Mouse (Mus musculus): ENCODE measurements around the gene Cd248. TPM values are rescaled to one million over a fixed set of nuclear protein-coding genes. Genes with fewer than 3 reads are reported as not detected.

Cd248 gene
- 0.17 TPM for polyA plus RNA-seq (2014; fragmentation: Illumina TruSeq; extraction: RNeasy Lipid Tissue Mini Kit (QIAGEN cat#74804))

DNA sequence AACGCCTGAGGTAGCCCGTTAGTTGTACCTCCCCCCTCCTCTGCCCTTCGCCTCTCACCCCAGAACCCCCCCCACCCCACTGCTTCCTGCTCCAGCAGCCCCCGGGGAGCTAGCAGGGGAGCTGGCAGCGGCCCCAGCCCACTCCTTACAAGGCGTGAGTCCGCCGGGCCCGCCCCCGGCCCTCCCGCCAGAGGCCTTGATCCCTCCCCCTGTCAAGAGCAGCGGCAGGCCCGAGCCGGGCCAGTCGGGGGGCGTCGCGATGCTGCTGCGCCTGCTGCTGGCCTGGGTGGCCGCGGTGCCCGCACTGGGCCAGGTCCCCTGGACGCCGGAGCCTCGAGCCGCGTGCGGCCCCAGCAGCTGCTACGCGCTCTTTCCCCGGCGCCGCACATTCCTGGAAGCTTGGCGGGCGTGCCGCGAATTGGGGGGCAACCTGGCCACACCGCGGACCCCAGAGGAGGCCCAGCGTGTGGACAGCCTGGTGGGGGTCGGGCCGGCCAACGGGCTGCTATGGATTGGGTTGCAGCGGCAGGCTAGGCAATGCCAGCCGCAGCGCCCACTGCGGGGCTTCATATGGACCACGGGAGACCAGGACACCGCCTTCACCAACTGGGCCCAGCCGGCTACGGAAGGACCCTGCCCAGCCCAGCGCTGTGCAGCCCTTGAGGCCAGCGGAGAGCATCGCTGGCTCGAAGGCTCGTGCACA is at the start of gene Cd248:
Cd248 (plus strand) TSS at position 212 of the 703 bp plus-strand sequence.

DNA sequence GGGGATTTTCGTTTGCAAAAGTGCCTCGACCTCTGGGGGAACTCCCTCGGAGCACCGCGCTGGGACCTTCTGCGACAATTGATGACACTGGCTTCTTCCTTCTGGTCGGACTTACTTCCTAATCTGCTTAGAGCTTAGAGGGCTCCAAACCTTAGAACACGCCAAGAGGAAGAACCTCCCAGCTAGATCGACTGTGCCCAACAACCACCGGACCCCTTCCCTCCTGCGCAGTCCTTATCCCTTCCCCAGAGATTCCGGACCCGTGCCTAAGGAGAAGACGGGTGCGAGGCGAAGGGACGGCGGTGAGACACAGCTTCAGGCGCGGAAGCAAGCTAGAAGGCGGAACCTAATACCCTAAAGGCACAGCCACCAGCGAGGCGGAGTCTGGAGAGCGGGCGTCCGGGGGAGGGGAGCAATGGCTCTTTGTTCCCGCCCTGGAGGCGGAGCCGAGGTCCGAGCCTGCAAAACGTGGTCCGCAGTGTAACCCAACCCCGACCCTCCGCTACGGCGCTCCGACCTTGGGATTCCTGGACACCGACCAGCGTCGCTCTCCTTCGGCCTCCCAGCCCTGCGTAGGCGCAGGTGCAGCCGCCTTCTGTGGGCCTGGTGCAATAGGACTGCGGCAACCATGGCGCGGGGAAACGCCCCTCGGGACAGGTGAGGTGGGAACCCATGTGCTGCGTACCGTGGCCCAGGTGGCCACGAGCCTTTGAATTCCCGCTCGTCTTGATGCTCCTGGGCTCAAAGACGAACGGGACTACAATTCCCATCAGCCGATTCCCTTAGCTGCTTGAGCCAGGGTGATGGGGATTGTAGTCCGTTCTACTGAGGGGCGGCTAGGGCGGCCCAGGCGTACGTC is 44.0 kb upstream of the Cd248 start, which contains the start of gene Slc29a2:
Slc29a2 (plus strand) TSS at position 240 of the 859 bp plus-strand sequence.

DNA sequence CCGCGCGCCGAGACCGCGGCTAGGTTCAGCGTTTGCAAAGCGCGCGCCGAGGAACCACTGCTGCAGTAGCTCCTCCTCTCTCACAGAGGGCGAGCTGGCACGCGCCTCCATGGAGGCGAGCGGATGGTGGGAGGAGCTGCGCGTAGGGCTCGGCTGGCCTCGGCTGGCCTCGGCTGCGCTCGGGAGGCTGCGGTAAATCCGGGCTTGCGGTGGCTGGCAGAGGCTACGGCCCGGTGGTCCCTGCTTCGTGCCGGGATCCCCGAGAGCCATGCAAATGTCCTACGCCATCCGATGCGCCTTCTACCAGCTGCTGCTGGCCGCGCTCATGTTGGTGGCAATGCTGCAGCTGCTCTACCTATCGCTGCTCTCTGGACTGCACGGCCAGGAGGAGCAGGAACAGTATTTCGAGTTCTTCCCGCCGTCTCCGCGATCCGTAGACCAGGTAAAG is 29.1 kb upstream of the Cd248 start, which contains the start of the genes B4gat1 and AC124502.3:
B4gat1 (plus strand) TSS at position 118 of the 448 bp plus-strand sequence.
AC124502.3 (plus strand) TSS at position 183 of the 448 bp plus-strand sequence.

DNA sequence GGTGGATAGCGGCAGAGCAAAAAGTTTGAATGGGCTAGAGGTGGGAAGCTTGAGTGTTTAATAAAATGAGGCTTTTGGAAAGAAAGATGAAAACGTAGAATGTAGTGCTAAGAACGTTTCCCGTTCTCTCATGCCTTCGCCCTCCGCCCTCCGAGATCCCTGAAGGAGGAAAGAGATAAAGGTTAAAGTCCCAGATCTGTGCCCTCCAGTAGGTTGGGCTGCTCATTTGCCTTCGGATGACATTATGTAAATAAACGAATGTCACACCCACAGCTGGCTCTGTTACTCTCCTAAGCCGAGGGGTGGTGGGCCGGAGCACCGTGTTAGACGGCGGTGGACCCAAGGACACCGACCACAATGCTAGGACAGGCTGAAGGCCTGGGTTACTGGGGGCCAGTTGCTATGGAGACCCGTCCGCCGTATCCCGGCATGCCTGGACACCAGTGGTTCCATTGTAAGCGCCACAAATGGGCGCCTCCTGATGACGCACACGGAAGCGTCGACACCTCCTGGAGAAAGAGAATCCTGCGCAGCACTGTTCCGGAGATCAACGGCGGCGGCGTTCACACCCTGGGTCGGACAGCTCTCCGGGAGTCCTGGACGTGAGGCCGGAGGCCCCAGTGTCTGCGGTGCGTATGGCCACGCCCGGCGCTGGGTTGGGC is 26.9 kb upstream of the Cd248 start, which contains the start of gene Brms1:
Brms1 (plus strand) TSS at position 493 of the 662 bp plus-strand sequence.

DNA sequence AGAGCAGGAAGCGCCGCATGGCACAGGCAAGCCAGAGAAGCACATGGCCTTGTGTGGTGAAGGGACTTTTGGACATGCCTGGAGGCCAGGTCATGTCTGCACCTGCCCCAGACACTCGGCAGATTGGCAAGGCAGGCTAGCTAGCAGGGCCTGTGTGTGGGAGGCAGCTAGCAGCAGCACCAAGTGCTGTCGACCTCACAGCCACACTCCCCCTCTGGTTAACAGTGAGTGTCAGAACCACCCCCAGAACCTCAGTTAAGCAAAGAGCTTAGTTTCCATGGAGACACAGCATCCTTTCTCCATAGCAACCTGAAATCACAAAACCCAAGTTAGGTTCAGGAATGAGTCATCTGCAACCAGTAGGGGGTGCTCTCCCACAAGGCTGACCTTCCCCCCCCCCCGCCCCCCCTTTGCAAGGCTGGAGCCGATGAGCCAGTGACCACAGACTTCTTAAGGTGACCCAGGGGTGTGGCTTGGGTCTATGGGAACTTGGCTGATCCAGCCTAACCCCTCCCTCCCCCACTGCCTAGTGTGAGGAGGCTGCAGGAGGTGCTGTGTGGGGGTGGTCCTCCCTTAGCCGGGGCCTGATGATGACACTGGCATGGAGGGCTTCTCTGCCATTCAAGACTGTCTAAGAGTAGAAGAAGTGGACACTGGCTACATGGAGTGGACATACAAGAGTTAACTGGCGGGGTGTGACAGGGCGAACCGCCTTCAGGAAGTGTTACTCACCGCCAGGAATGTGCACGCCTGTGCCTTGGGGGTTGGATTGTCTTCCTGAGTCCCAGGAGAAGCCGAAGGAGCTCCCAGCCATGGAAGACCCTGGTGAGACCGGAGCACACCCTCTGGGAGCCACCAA is 17.6 kb upstream of the Cd248 start, which contains the start of gene Rin1:
Rin1 (plus strand) TSS at position 435 of the 859 bp plus-strand sequence.

DNA sequence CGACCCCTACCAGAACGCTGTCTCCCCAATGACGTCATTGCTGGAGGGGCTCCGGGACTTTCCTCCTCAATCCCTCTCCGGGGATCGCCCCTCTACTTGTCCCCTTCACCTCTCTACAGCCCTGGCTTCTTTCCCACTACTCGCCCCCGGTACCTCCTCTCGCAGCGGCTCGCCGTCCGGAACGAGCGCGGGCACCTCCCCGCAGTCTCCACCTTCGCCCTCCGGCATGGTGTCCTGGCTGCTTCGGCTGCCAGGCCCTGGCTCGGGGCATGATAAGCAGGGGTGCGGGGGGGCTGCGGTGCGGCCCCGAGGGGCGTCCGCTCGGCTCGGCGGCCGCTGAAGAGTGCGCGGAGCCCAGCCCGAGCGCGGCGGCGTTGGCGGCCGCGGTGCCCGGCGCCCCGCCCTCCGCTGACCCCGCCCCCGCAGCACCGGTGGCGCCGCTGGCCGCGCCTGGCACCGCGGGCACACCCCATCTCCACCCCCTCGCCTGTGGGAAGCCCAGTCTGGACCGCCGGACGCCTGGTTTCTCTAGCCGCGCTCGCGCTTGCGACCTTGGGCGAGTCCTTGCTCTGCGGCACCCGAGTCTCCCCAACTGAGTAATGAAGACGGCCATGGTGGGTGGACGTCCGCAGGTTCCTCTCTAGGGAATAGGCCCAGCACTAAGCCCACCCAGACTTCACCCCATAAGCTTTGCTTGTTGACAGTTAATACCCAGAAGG is 17.4 kb downstream of the Cd248 start, which contains the start of gene Tmem151a:
Tmem151a (minus strand) TSS at position 387 of the 719 bp plus-strand sequence.

DNA sequence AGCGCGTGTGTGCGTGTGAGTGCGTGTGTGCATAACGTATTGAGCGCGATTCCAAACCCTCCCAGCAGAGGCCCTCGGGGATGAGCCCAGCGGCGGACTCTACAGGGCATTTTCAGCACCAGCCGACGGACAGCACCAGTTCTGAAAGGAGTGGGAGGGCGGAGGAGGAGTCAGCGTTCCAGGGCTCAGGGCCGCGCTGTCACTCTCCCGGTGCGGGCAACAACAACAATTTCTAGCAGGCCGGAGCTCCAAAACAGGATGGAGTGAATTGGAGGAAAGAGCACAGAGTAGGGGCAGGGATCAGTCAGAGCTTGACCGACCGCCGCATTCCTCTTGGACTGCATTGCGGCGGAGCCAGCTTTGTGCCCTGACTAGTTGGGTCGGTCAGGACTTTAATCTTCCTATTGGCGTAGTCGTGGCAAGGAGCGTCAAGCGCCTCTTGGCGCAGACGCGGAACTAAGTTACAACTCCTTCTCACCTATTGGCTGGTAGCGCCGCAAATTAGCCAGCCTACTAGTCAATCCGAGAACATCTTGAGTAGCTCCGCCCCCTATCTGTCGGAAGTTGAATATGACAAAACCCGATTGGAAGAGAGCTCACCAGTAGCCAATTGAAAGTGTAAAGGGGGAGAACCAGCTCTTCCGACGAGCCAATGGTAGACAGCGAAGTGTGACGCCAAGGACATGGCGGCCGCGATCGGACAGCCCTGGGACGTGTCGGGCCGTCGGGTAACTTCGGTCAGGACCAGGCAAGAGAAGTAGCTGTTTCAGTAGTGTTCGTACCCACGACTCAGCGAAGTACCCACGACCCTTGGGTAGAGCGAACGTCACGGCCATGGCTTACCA is 20.2 kb downstream of the Cd248 start, which contains the start of gene Yif1a:
Yif1a (plus strand) TSS at position 655 of the 845 bp plus-strand sequence.

DNA sequence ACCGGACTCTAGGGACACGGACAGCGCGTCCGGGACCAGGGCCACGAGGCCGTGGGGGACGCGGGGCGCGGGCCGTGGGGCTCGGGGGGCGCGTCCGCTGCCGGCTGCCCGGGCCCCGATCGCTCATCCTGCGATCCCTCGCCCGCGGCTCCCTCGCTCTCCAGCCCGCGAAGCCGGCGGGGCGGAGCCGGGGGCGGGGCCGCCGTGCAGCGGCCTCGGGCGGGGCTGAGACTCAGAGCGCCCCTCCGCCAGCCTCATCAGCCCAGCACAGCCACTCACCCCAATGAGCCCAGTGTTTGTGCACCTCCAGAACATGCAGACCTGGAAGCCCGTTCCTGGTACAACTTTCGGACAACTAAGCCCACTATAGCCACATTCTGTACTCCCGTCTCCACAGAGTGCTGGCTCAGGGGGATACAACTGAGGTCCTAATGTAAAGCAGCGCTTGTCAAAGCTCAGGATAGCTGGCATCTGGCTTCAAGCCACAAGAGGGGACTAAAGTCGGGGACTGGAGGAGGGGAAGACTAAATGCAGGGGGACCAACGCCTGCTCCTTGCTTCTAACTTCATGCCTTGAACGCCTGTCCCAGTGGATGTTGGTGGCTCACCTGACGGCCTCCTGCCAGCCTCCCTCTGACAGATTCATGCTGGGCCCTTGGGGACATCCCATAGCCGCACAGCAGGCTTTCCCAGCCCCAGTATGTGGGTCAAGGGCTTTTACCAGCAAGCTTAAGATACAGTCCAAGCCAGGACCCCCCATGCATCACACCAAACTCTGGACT is 30.7 kb downstream of the Cd248 start, which contains the start of gene Cnih2:
Cnih2 (minus strand) TSS at position 159 of the 781 bp plus-strand sequence.

DNA sequence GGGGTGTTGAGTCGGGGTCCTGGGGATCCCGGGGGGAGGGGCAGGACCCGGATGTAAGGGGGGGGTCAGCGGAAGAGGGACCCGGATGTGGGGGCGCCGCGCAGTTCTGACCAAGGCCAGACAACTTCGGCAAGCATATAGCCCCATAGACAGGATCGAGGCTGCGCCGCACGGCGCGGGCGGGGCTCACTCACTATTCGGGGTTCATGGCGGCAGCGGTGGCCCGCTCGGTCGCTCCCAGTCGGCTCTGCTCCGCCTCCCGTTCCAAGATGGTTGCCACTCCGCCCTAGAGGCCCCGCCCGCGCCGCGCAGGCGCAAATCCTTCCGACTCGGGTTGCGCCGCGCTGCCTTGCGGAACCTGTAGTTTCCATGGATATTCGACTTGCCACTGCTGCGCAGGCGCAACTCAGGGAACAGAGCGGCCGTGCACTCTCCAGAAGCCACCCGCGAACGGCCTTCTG is 38.9 kb downstream of the Cd248 start, which contains the start of gene Rab1b:
Rab1b (minus strand) TSS at position 342 of the 461 bp plus-strand sequence.

DNA sequence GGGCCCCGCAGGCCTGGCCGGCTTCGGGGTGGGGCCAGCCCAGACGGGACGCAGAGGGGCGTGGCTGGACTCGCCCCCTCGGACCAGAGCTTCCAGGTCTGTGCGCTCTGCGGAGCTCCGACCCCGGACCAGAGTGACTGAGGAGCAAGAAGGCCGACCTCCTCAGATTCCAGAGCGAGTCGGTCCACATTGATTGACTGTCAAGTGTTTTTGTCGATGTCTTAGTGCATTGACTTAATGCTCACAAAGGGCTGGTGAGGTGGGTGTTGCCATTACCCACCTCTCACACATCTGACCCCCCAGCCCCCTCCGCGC is 50.5 kb downstream of the Cd248 start, which contains the start of gene Klc2:
Klc2 (minus strand) TSS at position 177 of the 315 bp plus-strand sequence.

Other genes with a start within 250 kb of the Cd248 start
- not detected for gene Ccs, start 228.7 kb upstream of the Cd248 start, polyA plus RNA-seq (2014; fragmentation: Illumina TruSeq; extraction: RNeasy Lipid Tissue Mini Kit (QIAGEN cat#74804))
- 0.46 TPM for gene Ccdc87, start 228.7 kb upstream of the Cd248 start, polyA plus RNA-seq (2014; fragmentation: Illumina TruSeq; extraction: RNeasy Lipid Tissue Mini Kit (QIAGEN cat#74804))
- gene Ctsf, start 212.9 kb upstream of the Cd248 start, polyA plus RNA-seq (2014; fragmentation: Illumina TruSeq; extraction: RNeasy Lipid Tissue Mini Kit (QIAGEN cat#74804)): 35.5 TPM
- gene Actn3, start 190.2 kb upstream of the Cd248 start, polyA plus RNA-seq (2014; fragmentation: Illumina TruSeq; extraction: RNeasy Lipid Tissue Mini Kit (QIAGEN cat#74804)): 0.20 TPM
- 19.7 TPM for gene Zdhhc24, start 189.4 kb upstream of the Cd248 start, polyA plus RNA-seq (2014; fragmentation: Illumina TruSeq; extraction: RNeasy Lipid Tissue Mini Kit (QIAGEN cat#74804))
- gene Bbs1, start 161.4 kb upstream of the Cd248 start, polyA plus RNA-seq (2014; fragmentation: Illumina TruSeq; extraction: RNeasy Lipid Tissue Mini Kit (QIAGEN cat#74804)): 5.8 TPM
- 1.7 TPM for gene Dpp3, start 139.8 kb upstream of the Cd248 start, polyA plus RNA-seq (2014; fragmentation: Illumina TruSeq; extraction: RNeasy Lipid Tissue Mini Kit (QIAGEN cat#74804))
- 1.8 TPM for gene Peli3, start 125.0 kb upstream of the Cd248 start, polyA plus RNA-seq (2014; fragmentation: Illumina TruSeq; extraction: RNeasy Lipid Tissue Mini Kit (QIAGEN cat#74804))
- 15.6 TPM for gene Mrpl11, start 105.9 kb upstream of the Cd248 start, polyA plus RNA-seq (2014; fragmentation: Illumina TruSeq; extraction: RNeasy Lipid Tissue Mini Kit (QIAGEN cat#74804))
- not detected for gene Npas4, start 77.8 kb upstream of the Cd248 start, polyA plus RNA-seq (2014; fragmentation: Illumina TruSeq; extraction: RNeasy Lipid Tissue Mini Kit (QIAGEN cat#74804))
- not detected for gene Slc29a2, start 44.2 kb upstream of the Cd248 start, polyA plus RNA-seq (2014; fragmentation: Illumina TruSeq; extraction: RNeasy Lipid Tissue Mini Kit (QIAGEN cat#74804))
- 31.6 TPM for gene B4gat1, start 29.3 kb upstream of the Cd248 start, polyA plus RNA-seq (2014; fragmentation: Illumina TruSeq; extraction: RNeasy Lipid Tissue Mini Kit (QIAGEN cat#74804))
- 0.34 TPM for gene AC124502.3, start 29.2 kb upstream of the Cd248 start, polyA plus RNA-seq (2014; fragmentation: Illumina TruSeq; extraction: RNeasy Lipid Tissue Mini Kit (QIAGEN cat#74804))
- gene Brms1, start 26.7 kb upstream of the Cd248 start, polyA plus RNA-seq (2014; fragmentation: Illumina TruSeq; extraction: RNeasy Lipid Tissue Mini Kit (QIAGEN cat#74804)): not detected
- 0.17 TPM for gene Rin1, start 17.6 kb upstream of the Cd248 start, polyA plus RNA-seq (2014; fragmentation: Illumina TruSeq; extraction: RNeasy Lipid Tissue Mini Kit (QIAGEN cat#74804))
- 0.37 TPM for gene Tmem151a, start 17.5 kb downstream of the Cd248 start, polyA plus RNA-seq (2014; fragmentation: Illumina TruSeq; extraction: RNeasy Lipid Tissue Mini Kit (QIAGEN cat#74804))
- gene Yif1a, start 20.5 kb downstream of the Cd248 start, polyA plus RNA-seq (2014; fragmentation: Illumina TruSeq; extraction: RNeasy Lipid Tissue Mini Kit (QIAGEN cat#74804)): 18.2 TPM
- gene Cnih2, start 30.4 kb downstream of the Cd248 start, polyA plus RNA-seq (2014; fragmentation: Illumina TruSeq; extraction: RNeasy Lipid Tissue Mini Kit (QIAGEN cat#74804)): not detected
- gene Rab1b, start 39.0 kb downstream of the Cd248 start, polyA plus RNA-seq (2014; fragmentation: Illumina TruSeq; extraction: RNeasy Lipid Tissue Mini Kit (QIAGEN cat#74804)): 1.1 TPM
- gene Klc2, start 50.5 kb downstream of the Cd248 start, polyA plus RNA-seq (2014; fragmentation: Illumina TruSeq; extraction: RNeasy Lipid Tissue Mini Kit (QIAGEN cat#74804)): 3.9 TPM
- gene Pacs1, start 205.0 kb downstream of the Cd248 start, polyA plus RNA-seq (2014; fragmentation: Illumina TruSeq; extraction: RNeasy Lipid Tissue Mini Kit (QIAGEN cat#74804)): 11.4 TPM
- gene Sf3b2, start 227.4 kb downstream of the Cd248 start, polyA plus RNA-seq (2014; fragmentation: Illumina TruSeq; extraction: RNeasy Lipid Tissue Mini Kit (QIAGEN cat#74804)): 46.0 TPM
- gene Gal3st3, start 230.3 kb downstream of the Cd248 start, polyA plus RNA-seq (2014; fragmentation: Illumina TruSeq; extraction: RNeasy Lipid Tissue Mini Kit (QIAGEN cat#74804)): not detected

Data from ovary, adult 10 weeks (tissue).